Mouse (Mus musculus) CH12.LX (cell line): ENCODE data around the gene Neurl4. TPM values are rescaled to one million over a fixed set of nuclear protein-coding genes. Genes with fewer than 3 reads are reported as not detected.

Experiments used
- DNase-seq: peaks from one replicate; pipeline ENCODE4 v3.0.0-alpha.2; 2013; ENCODE audit errors: extremely low read depth
- H3K27ac ChIP-seq: 2 replicates; pipeline ENCODE4 v1.5.1; 2012; ENCODE audit warnings: low read depth, mild to moderate bottlenecking, control low read depth, moderate library complexity; ENCODE audit not compliant: insufficient read depth
- H3K27me3 ChIP-seq: replicated peaks from 2 replicates; pipeline ENCODE3; 2012; ENCODE audit warnings: inconsistent platforms
- H3K36me3 ChIP-seq, 2 experiments: replicated peaks in 1 of 2; 2 replicates each; pipeline versions ENCODE3 to v1.6.1; 2012; ENCODE audit warnings: inconsistent platforms in 1 of 2, low read length in 1 of 2, mild to moderate bottlenecking in 1 of 2, mixed read lengths in 1 of 2, moderate library complexity in 1 of 2; ENCODE audit not compliant: control insufficient read depth in 1 of 2, insufficient read depth in 1 of 2
- H3K4me1 ChIP-seq, 2 experiments: 2 replicates each; pipeline ENCODE4 v1.6.1; 2012; ENCODE audit warnings: inconsistent platforms in 1 of 2, moderate library complexity in 1 of 2; ENCODE audit not compliant: insufficient read depth in 2 of 2, control insufficient read depth in 1 of 2
- H3K4me2 ChIP-seq: 2 replicates; pipeline ENCODE4 v1.6.1; 2012; ENCODE audit warnings: low read depth, mild to moderate bottlenecking, control low read depth; ENCODE audit not compliant: poor library complexity, insufficient read depth, severe bottlenecking
- H3K4me3 ChIP-seq, 3 experiments: fragments of 150-350 bp in 1 of 3; sonication (generic) in 1 of 3; replicated peaks in 1 of 3; 2 replicates each; pipeline versions ENCODE3 to v1.5.1; 2011 to 2012; ENCODE audit warnings: low read depth in 2 of 3, low read length in 2 of 3, mild to moderate bottlenecking in 2 of 3, moderate library complexity in 2 of 3, control low read depth in 1 of 3, improper control_type of control experiment in 1 of 3, inconsistent platforms in 1 of 3, mixed read lengths in 1 of 3; ENCODE audit not compliant: poor library complexity in 1 of 3
- H3K79me2 ChIP-seq: replicated peaks from 2 replicates; pipeline ENCODE4 v1.6.1; 2012; ENCODE audit warnings: mild to moderate bottlenecking, moderate library complexity; ENCODE audit not compliant: control insufficient read depth, poor library complexity, insufficient read depth, severe bottlenecking; ENCODE audit errors: extremely low read depth
- H3K9ac ChIP-seq: 2 replicates; pipeline ENCODE4 v1.6.1; 2012; ENCODE audit warnings: low read depth, mild to moderate bottlenecking, control low read depth, moderate library complexity; ENCODE audit not compliant: insufficient read depth
- H3K9me3 ChIP-seq: replicated peaks from 2 replicates; pipeline ENCODE3; 2012; ENCODE audit warnings: low read length, inconsistent platforms, mixed read lengths
- CHD1 ChIP-seq: IDR thresholded peaks from 2 replicates; pipeline ENCODE4 v1.6.1; 2012; ENCODE audit warnings: low read depth, low read length, improper control_type of control experiment, inconsistent platforms
- CHD2 ChIP-seq: IDR thresholded peaks from 2 replicates; pipeline ENCODE4 v1.6.1; 2011; ENCODE audit warnings: low read length, improper control_type of control experiment
- CTCF ChIP-seq, 2 experiments: IDR thresholded peaks in 1 of 2; conservative IDR thresholded peaks in 1 of 2; 2 replicates each; pipeline ENCODE4 v1.5.1; 2011 to 2012; ENCODE audit warnings: low read depth in 2 of 2, low read length in 2 of 2, improper control_type of control experiment in 1 of 2, inconsistent platforms in 1 of 2, mild to moderate bottlenecking in 1 of 2, moderate library complexity in 1 of 2
- GABPA ChIP-seq: IDR thresholded peaks from 2 replicates; pipeline ENCODE4 v1.6.1; 2012; ENCODE audit warnings: low read depth, low read length, improper control_type of control experiment, inconsistent platforms; ENCODE audit not compliant: insufficient replicate concordance
- JUN ChIP-seq: IDR thresholded peaks from 2 replicates; pipeline ENCODE4 v1.6.1; 2011; ENCODE audit warnings: low read depth, mild to moderate bottlenecking, low read length, improper control_type of control experiment, moderate library complexity; ENCODE audit not compliant: insufficient read depth
- KAT2A ChIP-seq: IDR thresholded peaks from 2 replicates; pipeline ENCODE4 v1.6.1; 2012; ENCODE audit warnings: low read length, improper control_type of control experiment, inconsistent platforms; ENCODE audit not compliant: insufficient replicate concordance
- MAX ChIP-seq: IDR thresholded peaks from 2 replicates; pipeline ENCODE4 v1.6.1; 2011; ENCODE audit warnings: low read length, improper control_type of control experiment
- MAZ ChIP-seq: IDR thresholded peaks from 2 replicates; pipeline ENCODE4 v1.6.1; 2012; ENCODE audit warnings: low read depth, mild to moderate bottlenecking, inconsistent platforms, low read length, improper control_type of control experiment, moderate library complexity
- MXI1 ChIP-seq: IDR thresholded peaks from 2 replicates; pipeline ENCODE4 v1.6.1; 2011; ENCODE audit warnings: mild to moderate bottlenecking, low read depth, low read length, improper control_type of control experiment
- MYC ChIP-seq: IDR thresholded peaks from 2 replicates; pipeline ENCODE4 v1.6.1; 2011; ENCODE audit warnings: low read depth, mild to moderate bottlenecking, improper control_type of control experiment, low read length
- NRF1 ChIP-seq: IDR thresholded peaks from 2 replicates; pipeline ENCODE4 v1.6.1; 2014; ENCODE audit warnings: low read depth, mild to moderate bottlenecking, inconsistent platforms, low read length, improper control_type of control experiment, moderate library complexity
- PAX5 ChIP-seq: IDR thresholded peaks from 2 replicates; pipeline ENCODE4 v1.6.1; 2012; ENCODE audit warnings: low read length, inconsistent platforms, mixed read lengths
- POLR2AphosphoS2 ChIP-seq: IDR thresholded peaks from 2 replicates; pipeline ENCODE4 v1.6.1; 2011; ENCODE audit warnings: low read depth, low read length, improper control_type of control experiment
- RCOR1 ChIP-seq: conservative IDR thresholded peaks from 2 replicates; pipeline ENCODE4 v1.6.1; 2012; ENCODE audit warnings: low read depth, mild to moderate bottlenecking, inconsistent platforms, low read length, improper control_type of control experiment
- SIN3A ChIP-seq: IDR thresholded peaks from 2 replicates; pipeline ENCODE4 v1.6.1; 2012; ENCODE audit warnings: low read length, improper control_type of control experiment, inconsistent platforms
- TBP ChIP-seq: conservative IDR thresholded peaks from 2 replicates; pipeline ENCODE4 v1.6.1; 2011; ENCODE audit warnings: low read depth, low read length, improper control_type of control experiment
- UBTF ChIP-seq: IDR thresholded peaks from 2 replicates; pipeline ENCODE4 v1.6.1; 2012; ENCODE audit warnings: low read depth, mild to moderate bottlenecking, inconsistent platforms, low read length, improper control_type of control experiment, moderate library complexity
- USF1 ChIP-seq: IDR thresholded peaks from 2 replicates; pipeline ENCODE4 v1.6.1; 2014; ENCODE audit warnings: low read depth, mild to moderate bottlenecking, inconsistent platforms, low read length, improper control_type of control experiment
- USF2 ChIP-seq: conservative IDR thresholded peaks from 2 replicates; pipeline ENCODE4 v1.6.1; 2011; ENCODE audit warnings: low read depth, low read length, improper control_type of control experiment
- ZC3H11A ChIP-seq: IDR thresholded peaks from 2 replicates; pipeline ENCODE4 v1.6.1; 2012; ENCODE audit warnings: low read depth, mild to moderate bottlenecking, inconsistent platforms, low read length, improper control_type of control experiment
- ZKSCAN1 ChIP-seq: IDR thresholded peaks from 2 replicates; pipeline ENCODE4 v1.6.1; 2012; ENCODE audit warnings: low read depth, inconsistent platforms, low read length, improper control_type of control experiment, borderline replicate concordance
- ZMIZ1 ChIP-seq: IDR thresholded peaks from 2 replicates; pipeline ENCODE4 v1.6.1; 2012; ENCODE audit warnings: low read depth, mild to moderate bottlenecking, inconsistent platforms, low read length, improper control_type of control experiment
- ZNF384 ChIP-seq: IDR thresholded peaks from 2 replicates; pipeline ENCODE4 v1.6.1; 2012; ENCODE audit warnings: low read depth, low read length, improper control_type of control experiment, inconsistent platforms
- dilution Hi-C: fragments of 300-500 bp; cut with MboI; formaldehyde crosslinking; loops from 2 replicates; pipeline ENCODE4 v1.14.3; 2020; ENCODE audit warnings: low sequenced_read_pairs; ENCODE audit not compliant: extremely low pct_unique_long_range_greater_than_20kb, extremely low pct_ligation_motif_present
- in situ Hi-C: fragments of 300-500 bp; cut with MboI; formaldehyde crosslinking; loops from 3 replicates; pipeline ENCODE4 v1.14.3; 2019; ENCODE audit warnings: low sequenced_read_pairs, low pct_ligation_motif_present, low pct_unique_long_range_greater_than_20kb, mixed read lengths
- polyA plus RNA-seq: library from polyadenylated mRNA; unstranded; fragments of >175 nt; gene quantifications from 2 replicates; pipeline ENCODE4 v1.2.1, GENCODE M21; 2012; ENCODE audit warnings: low read depth; ENCODE audit not compliant: insufficient read length
- total RNA-seq, 2 experiments: library from RNA; depleted of rRNA; stranded (reverse); fragments of 300-350 nt in 1 of 2; fragments of >200 nt in 1 of 2; gene quantifications; 2 replicates each; pipeline ENCODE4 v1.2.3; 2012 to 2014

Gene Neurl4
- total and polyA plus RNA-seq, 3 experiments, result 21.4 to 51.0 (median 40.1) TPM

DNA sequence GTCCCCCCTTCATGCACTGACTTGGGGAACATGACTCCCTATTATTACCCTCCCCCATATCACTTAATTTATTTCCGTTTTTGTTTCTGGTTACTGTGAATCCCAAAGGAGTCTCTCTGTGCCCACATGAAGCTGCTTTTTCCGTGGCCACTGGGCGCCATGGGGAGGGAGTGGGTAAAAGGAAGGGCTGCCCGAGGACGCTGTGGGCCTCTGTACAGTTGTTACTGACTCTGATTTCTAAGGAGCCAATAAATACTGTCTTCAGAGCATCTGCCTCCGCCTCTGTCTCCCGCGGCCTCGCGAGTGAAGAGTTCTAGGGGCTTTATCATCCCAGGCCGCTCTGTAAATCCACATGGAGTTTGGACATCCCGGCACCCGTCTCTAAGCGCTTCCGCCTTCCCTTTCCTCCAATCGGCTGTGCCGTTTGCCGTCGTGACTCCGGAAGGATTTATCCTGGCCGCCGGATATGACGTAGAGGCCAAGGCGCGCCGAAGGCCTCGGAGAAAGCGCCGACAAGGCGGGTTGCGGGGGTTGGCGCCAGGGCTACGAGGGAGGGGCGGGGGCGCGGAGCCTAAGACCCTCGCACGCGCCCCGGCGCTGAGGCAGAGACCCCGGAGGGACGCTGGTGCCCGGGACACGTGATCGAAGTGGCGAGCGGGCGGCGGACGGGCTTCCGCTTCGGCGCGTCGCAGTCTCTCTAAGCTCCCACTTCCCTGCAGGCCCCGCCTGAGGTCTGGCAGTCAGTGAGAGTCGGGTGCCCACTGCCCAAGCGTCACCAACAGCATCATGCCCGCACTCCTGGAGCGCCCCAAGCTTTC lies 12.9 kb downstream of the Neurl4 start, which contains the start of gene Gps2 (continued):
- peak; percentile 71 for TF ChIP-seq TBP
- TF ChIP-seq MAX, result peak; percentile 90
- peak; percentile 46; the same call in 1 of the 2 replicates for TF ChIP-seq USF2
- TF ChIP-seq ZMIZ1, result peak; percentile 93
- peak; percentile 45 for TF ChIP-seq NRF1
- peak; percentile 98 for TF ChIP-seq MYC
- no peak for TF ChIP-seq PAX5
- TF ChIP-seq JUN, result no peak
- TF ChIP-seq CHD1, result no peak
- no peak for TF ChIP-seq ZKSCAN1
- TF ChIP-seq CHD2, result peak; percentile 98
- TF ChIP-seq ZC3H11A, result no peak

DNA sequence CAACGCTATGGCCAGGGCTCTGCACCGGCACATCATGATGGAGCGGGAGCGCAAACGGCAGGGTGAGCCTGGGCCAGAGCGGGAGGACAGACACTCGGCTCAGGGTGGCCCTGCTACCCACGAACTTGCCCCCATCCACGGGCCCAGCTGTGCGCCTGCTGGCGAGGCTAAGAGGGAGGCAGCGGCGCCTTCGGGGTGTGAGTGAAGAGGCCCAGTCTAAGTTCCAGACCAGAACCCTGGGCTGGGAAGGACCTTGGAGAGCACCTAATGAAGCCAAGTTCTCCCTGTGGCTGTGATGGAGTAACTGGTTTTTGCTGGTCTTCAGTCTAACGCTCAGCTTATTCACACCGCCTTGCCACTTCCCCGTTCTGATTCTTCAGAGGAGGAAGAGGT lies 13.5 kb downstream of the Neurl4 start:
- in situ Hi-C loops, result no loop called here
- H3K27ac ChIP-seq, result peak overlapping the region; percentile 54
- peaks cover 34% of the 10 kb centered on the region for H3K79me2 ChIP-seq
- TF ChIP-seq GABPA, result no peak
- no peak for TF ChIP-seq MAZ
- TF ChIP-seq ZMIZ1, result peak; percentile 1; the same call in 1 of the 2 replicates
- no peak for TF ChIP-seq MXI1
- no peak for TF ChIP-seq MYC
- no peak for TF ChIP-seq ZNF384
- no peak; the same call in 1 of the 2 replicates for TF ChIP-seq POLR2AphosphoS2
- TF ChIP-seq RCOR1, result no peak
- no peak for TF ChIP-seq SIN3A
- no peak for TF ChIP-seq CHD2
- TF ChIP-seq CHD1, result no peak
- peak; percentile 20; the same call in 1 of the 2 replicates for TF ChIP-seq UBTF
- TF ChIP-seq PAX5, result no peak
- no peak for TF ChIP-seq KAT2A
- TF ChIP-seq USF1, result no peak
- TF ChIP-seq CTCF (conservative IDR thresholded peaks at IDR 0.05 in 1 of 2, IDR thresholded peaks at IDR 0.05 in 1 of 2; ENCODE audit: low read depth in 2 of 2, low read length in 2 of 2), result no peak
- no peak for DNase-seq
- H3K9ac ChIP-seq, result peak overlapping the region; percentile 71
- dilution Hi-C loops, result no loop called here
- peak overlapping the region; percentile 77 for H3K4me2 ChIP-seq
- peak overlapping the region; percentile 67 to 91 (median 79) for H3K4me3 ChIP-seq
- no peaks in the 10 kb centered on the region for H3K9me3 ChIP-seq
- peaks cover 21 to 61% of the 10 kb centered on the region in 2 experiments for H3K4me1 ChIP-seq
- H3K27me3 ChIP-seq, result no peaks in the 10 kb centered on the region
- peaks cover 80 to 92% of the 10 kb centered on the region in 2 experiments for H3K36me3 ChIP-seq
